Mouse (Mus musculus) duodenum, adult 2 months (tissue): Measurements from ENCODE around the gene Gm13871. TPM values are rescaled to one million over a fixed set of nuclear protein-coding genes. Genes with fewer than 3 reads are reported as not detected.

Source experiments
- polyA plus RNA-seq: library from polyadenylated mRNA; depleted of rRNA; stranded (reverse); fragments of >200 nt; gene quantifications from 2 replicates; pipeline ENCODE4 v1.2.3, GENCODE M21; 2012; ENCODE audit warnings: low replicate concordance; rRNA removed

The Gm13871 gene
- polyA plus RNA-seq: not detected in 2 replicates

GRCm38 (mm10) chr4:73905853-73906252 lies at the start of gene Gm13871:
TSS of gene Gm13871 (minus strand) at chr4:73905953.

GRCm38 (mm10) chr4:73950375-73950896 lies 44.7 kb upstream of the Gm13871 start, which contains the start of gene 2310002L09Rik:
TSS of gene 2310002L09Rik (minus strand) at chr4:73950846.

DNA sequence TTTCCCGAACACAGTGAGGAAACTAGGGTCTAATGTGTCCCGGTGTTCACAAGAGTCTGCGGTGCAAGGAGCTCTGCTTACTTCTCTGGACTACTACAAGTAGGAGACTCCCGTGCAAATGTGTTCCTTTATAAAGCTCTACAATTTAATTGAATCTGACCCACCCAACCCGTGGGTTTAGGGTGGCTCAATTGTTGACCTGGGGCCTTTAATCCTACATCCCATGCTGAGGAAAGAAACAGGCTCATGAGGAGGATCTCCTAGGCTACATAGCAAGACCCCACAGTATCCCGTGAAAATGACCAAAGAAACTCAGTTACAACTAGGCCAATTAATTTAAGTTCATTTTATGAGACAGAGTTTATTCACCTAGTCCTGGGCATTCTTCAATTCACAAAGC lies 14.9 kb upstream of the Gm13871 start, which contains the start of gene Gm11756:
TSS of gene Gm11756 (minus strand) at position 101 of the 400 bp plus-strand sequence.

GRCm38 (mm10) chr4:73891012-73891411 lies 14.7 kb downstream of the Gm13871 start, which contains the start of gene Gm11757:
TSS of gene Gm11757 (minus strand) at chr4:73891112.

DNA sequence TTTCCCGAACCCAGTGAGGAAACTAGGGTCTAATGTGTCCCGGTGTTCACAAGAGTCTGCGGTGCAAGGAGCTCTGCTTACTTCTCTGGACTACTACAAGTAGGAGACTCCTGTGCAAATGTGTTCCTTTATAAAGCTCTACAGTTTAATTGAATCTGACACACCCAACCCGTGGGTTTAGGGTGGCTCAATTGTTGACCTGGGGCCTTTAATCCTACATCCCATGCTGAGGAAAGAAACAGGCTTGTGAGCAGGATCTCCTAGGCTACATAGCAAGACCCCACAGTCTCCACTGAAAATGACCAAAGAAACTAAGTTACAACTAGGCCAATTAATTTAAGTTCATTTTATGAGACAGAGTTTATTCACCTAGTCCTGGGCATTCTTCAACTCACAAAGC lies 29.6 kb downstream of the Gm13871 start, which contains the start of gene Gm11758:
TSS of gene Gm11758 (minus strand) at position 101 of the 400 bp plus-strand sequence.

Other genes starting within 250 kb of the Gm13871 start
- gene Gm11239, start 237.6 kb downstream of the Gm13871 start, polyA plus RNA-seq: not detected in 2 replicates
- gene Gm428, start 222.4 kb downstream of the Gm13871 start, polyA plus RNA-seq: not detected in 2 replicates
- 1.7 and 3.4 TPM in 2 replicates for gene Rasef, start 115.0 kb downstream of the Gm13871 start, polyA plus RNA-seq
- not detected in 2 replicates for gene Gm11758, start 29.7 kb downstream of the Gm13871 start, polyA plus RNA-seq
- gene Gm11757, start 14.8 kb downstream of the Gm13871 start, polyA plus RNA-seq: not detected in 2 replicates
- gene Gm11756, start 14.8 kb upstream of the Gm13871 start, polyA plus RNA-seq: not detected in 2 replicates
- gene 2310002L09Rik, start 44.9 kb upstream of the Gm13871 start, polyA plus RNA-seq: not detected in 2 replicates
- not detected in 2 replicates for gene Frmd3, start 107.5 kb upstream of the Gm13871 start, polyA plus RNA-seq